Mouse (Mus musculus) MN1 (cell line): ENCODE data around the gene Wasf3.
"Not testable (repeated sequence)": the region's sequence is repeated elsewhere in the genome, so short reads cannot be mapped to it uniquely, and the experiment has no call there.

Experiments used
- DNase-seq: peaks from one replicate; pipeline ENCODE4 v3.0.0-alpha.2; 2016; ENCODE audit warnings: low spot score

Wasf3 gene

GRCm38 (mm10) chr5:146446633-146447032 is 61.8 kb downstream of the Wasf3 start:
- DNase-seq = no peak

GRCm38 (mm10) chr5:146451592-146452254 is 66.9 kb downstream of the Wasf3 start:
- DNase-seq = no peak

- DNase-seq = no peak
Observed at GRCm38 (mm10) chr5:146453556-146453955, 68.8 kb downstream of the Wasf3 start.

GRCm38 (mm10) chr5:146461612-146462011 is 76.8 kb downstream of the Wasf3 start:
- no peak for DNase-seq

GRCm38 (mm10) chr5:146466663-146467062 is 81.9 kb downstream of the Wasf3 start:
- no peak for DNase-seq

GRCm38 (mm10) chr5:146468311-146468710 is 83.5 kb downstream of the Wasf3 start:
- no peak for DNase-seq

- no peak for DNase-seq
Observed at GRCm38 (mm10) chr5:146470821-146471220, 86.0 kb downstream of the Wasf3 start.

GRCm38 (mm10) chr5:146471311-146471710 is 86.5 kb downstream of the Wasf3 start:
- DNase-seq = no peak

GRCm38 (mm10) chr5:146471821-146472220 is 87.0 kb downstream of the Wasf3 start:
- DNase-seq = no peak

GRCm38 (mm10) chr5:146479564-146479963 is 94.8 kb downstream of the Wasf3 start:
- DNase-seq = not testable (repeated sequence)

GRCm38 (mm10) chr5:146481665-146482064 is 96.9 kb downstream of the Wasf3 start, which contains the start of gene Gm6408:
Gene Gm6408 (plus strand): TSS chr5:146481965.
- not testable (repeated sequence) for DNase-seq

- not testable (repeated sequence) for DNase-seq
Observed at GRCm38 (mm10) chr5:146488959-146489358, 104.2 kb downstream of the Wasf3 start.

- DNase-seq = not testable (repeated sequence)
Observed at GRCm38 (mm10) chr5:146491063-146491462, 106.3 kb downstream of the Wasf3 start, which contains the start of gene Gm6370. Gene Gm6370 (plus strand): TSS chr5:146491363.

- not testable (repeated sequence) for DNase-seq
Observed at GRCm38 (mm10) chr5:146502099-146502498, 117.3 kb downstream of the Wasf3 start, which contains the start of gene 4930449I24Rik. Gene 4930449I24Rik (plus strand): TSS chr5:146502399.

- DNase-seq = not testable (repeated sequence)
Observed at GRCm38 (mm10) chr5:146513823-146514222, 129.0 kb downstream of the Wasf3 start, which contains the start of gene Gm3402. Gene Gm3402 (plus strand): TSS chr5:146514123.
